Mouse (Mus musculus) liver, adult 2 months (tissue): Measurements from ENCODE around the gene Pex5l.

ENCODE experiments used
- CTCF ChIP-seq: fragments of 200-500 bp; IDR thresholded peaks from 2 replicates; pipeline ENCODE4 v1.5.1; 2011; ENCODE audit warnings: low read depth, low read length, control low read depth
- POLR2A ChIP-seq: fragments of 200-500 bp; IDR thresholded peaks from 2 replicates; pipeline ENCODE4 v1.6.1; 2011; ENCODE audit warnings: low read length, control low read depth; ENCODE audit not compliant: insufficient read depth; ENCODE audit errors: extremely low read depth

DNA sequence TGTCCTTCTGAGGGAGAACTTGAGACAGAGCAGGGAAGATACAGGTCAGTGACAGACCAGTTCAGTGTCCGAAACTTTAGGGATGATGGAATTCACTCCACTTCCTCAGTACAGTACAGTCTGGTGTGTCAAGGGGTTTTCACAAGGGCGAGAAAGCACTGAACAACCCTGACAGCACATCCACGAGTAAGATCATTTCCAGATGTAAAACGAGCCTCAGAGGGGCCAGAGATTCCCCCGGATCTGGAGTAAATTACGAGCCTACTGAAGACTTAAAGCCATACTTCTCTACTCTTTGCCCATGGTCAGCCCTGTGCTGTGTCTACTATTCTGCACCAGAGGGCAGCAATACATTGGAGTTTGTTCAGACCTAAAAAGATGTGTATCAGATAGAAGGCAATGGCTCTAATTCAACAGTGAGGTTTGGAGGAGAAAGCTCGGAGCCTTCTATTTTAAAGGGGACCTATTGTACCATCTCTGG is 232.9 kb downstream of the Pex5l start:
- no peak for TF ChIP-seq POLR2A
- no peak for TF ChIP-seq CTCF
